Mouse (Mus musculus) ES-E14 (cell line): ENCODE results near the gene BC025920. TPM values are rescaled to one million over a fixed set of nuclear protein-coding genes. Genes with fewer than 3 reads are reported as not detected.

Experiments used
- DNase-seq: peaks from one replicate; pipeline ENCODE4 v3.0.0-alpha.2; 2013; ENCODE audit warnings: low read depth, low spot score
- H3K27ac ChIP-seq: 2 replicates; pipeline ENCODE4 v1.5.1; 2012; ENCODE audit warnings: low read depth, mild to moderate bottlenecking, low read length, moderate library complexity, mixed read lengths; ENCODE audit not compliant: poor library complexity, insufficient read depth, severe bottlenecking
- H3K36me3 ChIP-seq: 2 replicates; pipeline ENCODE4 v1.6.1; 2012; ENCODE audit warnings: mild to moderate bottlenecking, low read length, moderate library complexity, mixed read lengths; ENCODE audit not compliant: control insufficient read depth, poor library complexity, insufficient read depth, severe bottlenecking
- H3K4me1 ChIP-seq, 2 experiments: fragments of 150-350 bp in 1 of 2; sonication (generic) in 1 of 2; 2 replicates each; pipeline ENCODE4 v1.6.1; 2012; ENCODE audit warnings: low read length in 2 of 2, mild to moderate bottlenecking in 1 of 2, mixed read lengths in 1 of 2; ENCODE audit not compliant: control insufficient read depth in 2 of 2, insufficient read depth in 2 of 2, poor library complexity in 1 of 2
- H3K4me3 ChIP-seq, 2 experiments: fragments of 150-350 bp in 1 of 2; sonication (generic) in 1 of 2; 2 replicates each; pipeline ENCODE4 v1.5.1; 2012; ENCODE audit warnings: low read length in 2 of 2, low read depth in 1 of 2, mild to moderate bottlenecking in 1 of 2, mixed read lengths in 1 of 2; ENCODE audit not compliant: insufficient read depth in 1 of 2, poor library complexity in 1 of 2, severe bottlenecking in 1 of 2
- H3K9ac ChIP-seq: 2 replicates; pipeline ENCODE4 v1.6.1; 2012; ENCODE audit warnings: low read depth, mild to moderate bottlenecking, low read length, mixed read lengths; ENCODE audit not compliant: poor library complexity, insufficient read depth, severe bottlenecking
- H3K9me3 ChIP-seq: fragments of 150-350 bp; sonication (generic); 2 replicates; pipeline ENCODE4 v1.6.1; 2012; ENCODE audit warnings: low read depth, mild to moderate bottlenecking, low read length; ENCODE audit not compliant: control insufficient read depth, insufficient read depth
- CHD2 ChIP-seq: IDR thresholded peaks from 2 replicates; pipeline ENCODE4 v1.6.1; 2014; ENCODE audit warnings: mild to moderate bottlenecking, low read depth, low read length, inconsistent platforms
- HCFC1 ChIP-seq: IDR thresholded peaks from 2 replicates; pipeline ENCODE4 v1.6.1; 2012; ENCODE audit warnings: low read length, inconsistent platforms, borderline replicate concordance; ENCODE audit not compliant: insufficient read depth
- MAFK ChIP-seq: IDR thresholded peaks from 2 replicates; pipeline ENCODE4 v1.6.1; 2014; ENCODE audit warnings: mild to moderate bottlenecking, low read depth, low read length, inconsistent platforms; ENCODE audit not compliant: insufficient read depth
- ZC3H11A ChIP-seq: IDR thresholded peaks from 2 replicates; pipeline ENCODE4 v1.6.1; 2012; ENCODE audit warnings: low read depth, mild to moderate bottlenecking, inconsistent platforms, low read length, borderline replicate concordance
- ZNF384 ChIP-seq: IDR thresholded peaks from 2 replicates; pipeline ENCODE4 v1.6.1; 2012; ENCODE audit warnings: low read depth, low read length, inconsistent platforms
- in situ Hi-C, 2 experiments: fragments of 600-800 bp; cut with MboI; formaldehyde crosslinking; loops; one replicate each; pipeline ENCODE4 v1.15.1; 2025; ENCODE audit warnings: low sequenced_read_pairs in 2 of 2, inconsistent platforms in 1 of 2; ENCODE audit not compliant: unreplicated experiment in 2 of 2
- total RNA-seq: library from RNA; depleted of rRNA; stranded (reverse); fragments of 300-350 nt; gene quantifications from 2 replicates; pipeline ENCODE4 v1.2.3, GENCODE M21; 2012

The BC025920 gene
- total RNA-seq, 1 experiment = 2.5 TPM

DNA sequence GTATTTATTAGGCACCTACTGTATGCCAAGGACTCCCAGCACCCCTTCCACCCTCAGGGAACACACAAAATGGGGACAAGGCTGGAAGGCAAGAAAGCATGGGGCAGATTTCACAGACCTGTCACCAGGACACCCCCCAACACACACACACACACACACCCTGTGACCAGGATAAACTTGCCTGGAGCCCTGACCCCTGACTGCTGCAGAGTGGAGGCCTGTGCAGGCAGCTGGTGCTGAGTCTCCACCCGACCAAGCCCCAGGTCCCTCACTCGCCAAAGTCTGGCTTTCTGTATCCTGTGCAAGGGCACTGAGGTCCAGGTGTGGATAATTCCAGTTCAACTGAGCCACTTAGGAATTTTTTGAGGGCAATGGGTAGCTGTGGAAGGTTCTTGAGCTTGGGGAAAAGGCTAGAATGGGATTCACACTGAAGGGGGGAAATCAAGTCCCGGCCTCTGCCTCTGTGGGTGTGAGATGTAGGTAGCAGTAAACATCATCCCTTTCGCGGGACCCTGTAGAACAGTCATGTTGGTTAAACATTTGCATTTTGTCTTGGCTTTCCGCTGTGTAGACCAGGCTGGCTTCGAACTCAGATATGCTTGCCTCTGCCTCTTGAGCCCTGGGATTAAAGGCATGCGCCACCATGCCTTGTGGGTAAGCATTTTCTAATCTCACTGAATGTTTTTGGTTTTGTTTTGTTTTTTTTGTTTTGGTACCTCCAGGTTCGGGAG lies 36.4 kb upstream of the BC025920 start:
- H3K9ac ChIP-seq = no peak overlapping the region
- no peak overlapping the region for H3K27ac ChIP-seq

DNA sequence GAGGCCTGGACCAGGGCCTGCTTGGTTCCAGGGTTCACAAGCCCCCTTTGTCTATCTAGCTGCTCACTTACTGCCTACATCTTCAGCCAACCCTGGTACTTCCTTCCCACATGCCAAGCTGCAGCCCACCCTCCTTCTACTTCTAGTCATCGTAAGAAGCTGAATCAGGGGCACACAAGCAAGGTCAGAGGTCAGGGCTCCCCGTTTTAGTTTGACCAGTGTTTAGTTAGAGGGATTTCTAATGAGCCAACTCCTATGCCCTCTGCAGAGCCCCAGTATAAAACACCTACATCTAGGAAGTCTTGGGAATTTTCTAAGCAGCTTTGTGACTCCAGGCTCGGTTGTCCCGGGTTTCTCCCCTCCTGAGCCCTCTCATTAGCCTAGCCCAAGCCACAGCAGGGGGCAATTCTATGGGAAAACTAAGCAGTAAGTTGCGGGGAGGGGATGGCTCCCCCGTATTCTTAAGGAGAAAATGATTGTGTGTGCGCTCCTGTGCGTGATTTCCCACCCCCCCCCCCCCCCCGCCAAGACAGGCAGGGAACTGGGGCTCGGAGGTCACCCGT lies 35.8 kb upstream of the BC025920 start:
- in situ Hi-C loops = no loop called here
- peaks cover 2 to 34% of the 10 kb centered on the region in 2 experiments; a peak in 2 of 4 replicates for H3K4me1 ChIP-seq
- no peaks in the 10 kb centered on the region for H3K9me3 ChIP-seq
- H3K27ac ChIP-seq = peak overlapping the region; percentile 20; the same call in 1 of the 2 replicates
- peak overlapping the region; percentile 72 to 80 for H3K4me3 ChIP-seq
- H3K36me3 ChIP-seq = peaks cover 4% of the 10 kb centered on the region
- DNase-seq = no peak
- no peak for TF ChIP-seq CHD2
- TF ChIP-seq MAFK = no peak
- no peak for TF ChIP-seq HCFC1
- TF ChIP-seq ZC3H11A = no peak
- TF ChIP-seq ZNF384 = no peak
- peak overlapping the region; percentile 67; the same call in 1 of the 2 replicates for H3K9ac ChIP-seq

More for the DNA sequence above, 36.4 kb upstream of the BC025920 start:
- no peak for DNase-seq
- no peak for TF ChIP-seq ZC3H11A
- no peak for TF ChIP-seq HCFC1
- TF ChIP-seq CHD2 = no peak
- no peak for TF ChIP-seq MAFK
- no peak for TF ChIP-seq ZNF384
- in situ Hi-C loops = no loop called here
- H3K9me3 ChIP-seq = no peaks in the 10 kb centered on the region
- peaks cover 6% of the 10 kb centered on the region for H3K36me3 ChIP-seq
- H3K4me1 ChIP-seq = peaks cover 2 to 36% of the 10 kb centered on the region in 2 experiments; a peak in 2 of 4 replicates
- H3K4me3 ChIP-seq = no peak overlapping the region

DNA sequence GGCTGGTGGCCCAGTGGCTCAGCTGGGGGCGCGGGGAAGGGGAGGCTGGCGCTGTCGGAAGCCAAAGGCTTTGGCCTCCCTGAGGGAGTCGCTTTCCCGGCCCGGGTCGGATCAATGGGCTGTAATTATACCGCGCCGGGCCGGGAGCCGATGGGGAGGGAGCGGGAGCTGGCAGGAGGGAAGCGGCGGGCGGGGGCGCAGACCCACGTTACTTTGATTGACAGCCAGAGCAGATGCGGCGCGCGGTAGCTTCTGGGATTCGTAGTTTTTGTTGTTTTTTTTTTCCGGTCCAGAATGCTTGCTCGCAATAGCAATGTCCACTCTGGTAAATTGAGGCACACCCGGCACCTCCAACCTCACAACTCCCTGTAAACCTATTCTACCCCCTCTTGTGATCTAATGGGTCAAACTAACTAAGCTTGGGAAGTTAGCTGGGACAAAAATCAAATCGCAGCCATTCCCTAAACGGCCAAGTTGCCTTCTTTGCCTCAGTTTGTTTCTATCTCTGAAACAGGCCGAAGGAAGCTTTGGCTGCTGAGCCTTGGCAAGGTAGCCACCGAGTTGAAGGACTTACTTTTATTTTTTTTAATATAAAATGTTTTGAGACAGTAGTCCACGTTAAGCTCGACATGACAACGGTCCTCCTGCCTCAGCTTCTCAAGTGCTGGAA lies 35.1 kb upstream of the BC025920 start:
- Histone ChIP-seq H3K4me1 (peaks cover 2 to 28% of the 10 kb centered on the region in 2 experiments; a peak in 2 of 4 replicates), H3K27ac (peak overlapping the region; percentile 20; the same call in 1 of the 2 replicates), H3K9me3 (no peaks in the 10 kb centered on the region), H3K9ac (peak overlapping the region; percentile 67; the same call in 1 of the 2 replicates), H3K4me3 (peak overlapping the region; percentile 72 to 80), H3K36me3 (no peaks in the 10 kb centered on the region)
- DNase-seq = peak; percentile 81
- TF ChIP-seq HCFC1 = peak; percentile 97
- no peak for TF ChIP-seq ZC3H11A
- in situ Hi-C loops = no loop called here

DNA sequence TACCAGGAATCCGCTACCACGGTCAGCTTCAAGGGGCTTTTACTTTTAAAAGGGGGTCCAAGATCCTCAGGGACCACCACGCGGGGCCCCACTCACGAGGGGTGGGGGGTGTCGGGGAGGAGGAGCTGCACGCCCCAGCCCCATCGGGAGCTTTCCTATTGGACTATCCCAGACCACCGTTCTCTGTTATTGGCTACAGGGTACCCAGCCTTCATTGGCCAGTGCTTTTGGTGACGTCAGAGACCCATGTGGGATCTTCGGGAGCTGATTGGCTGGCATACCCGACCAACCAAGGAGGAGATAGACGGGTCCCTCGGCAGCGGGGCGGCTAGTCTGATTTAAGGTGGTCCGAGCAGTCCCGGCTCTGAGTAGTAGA lies 34.6 kb upstream of the BC025920 start:
- in situ Hi-C loops = no loop called here
- peak overlapping the region; percentile 44; the same call in 1 of the 2 replicates for H3K9ac ChIP-seq
- TF ChIP-seq CHD2 (peak; percentile 74), MAFK (no peak), HCFC1 (0 out of 2 replicates have a peak, but pooled peaks have one; percentile 38)
- H3K9me3 ChIP-seq = no peaks in the 10 kb centered on the region
- H3K36me3 ChIP-seq = no peaks in the 10 kb centered on the region
- H3K4me3 ChIP-seq = peak overlapping the region; percentile 72 to 80
- H3K27ac ChIP-seq = no peak overlapping the region; the same call in 1 of the 2 replicates
- H3K4me1 ChIP-seq = peaks cover 2 to 28% of the 10 kb centered on the region in 2 experiments; a peak in 2 of 4 replicates
- DNase-seq = peak; percentile 95
